Mouse (Mus musculus): Measurements from ENCODE around the gene Dnajc11.

- no peak for TF ChIP-seq CTCF (IDR thresholded peaks at IDR 0.05; ENCODE audit: control insufficient read depth, insufficient read depth, insufficient read length)
- no peak for TF ChIP-seq USF1 (IDR thresholded peaks at IDR 0.05; ENCODE audit: low read depth)
- TF ChIP-seq MYOG (IDR thresholded peaks at IDR 0.05; ENCODE audit: control insufficient read depth, extremely low read depth, insufficient read length) = no peak
- TF ChIP-seq FOSL1 (IDR thresholded peaks at IDR 0.05; ENCODE audit: insufficient read depth, low read length, poor library complexity, severe bottlenecking) = no peak
Measured at GRCm38 (mm10) chr4:152011171-152011760, 77.8 kb downstream of the Dnajc11 start.

Measured in C2C12 (cell line).